Mouse (Mus musculus) kidney, embryonic 16.5 days (tissue): ENCODE data around the gene Syt13. TPM values are rescaled to one million over a fixed set of nuclear protein-coding genes. Genes with fewer than 3 reads are reported as not detected.

Experiments used
- ATAC-seq: fragments of 200-750 bp; cut with Nextera tagmentation; 2 replicates; pipeline ENCODE4 v1.8.0; 2017; ENCODE audit warnings: moderate TSS enrichment; ENCODE audit not compliant: low FRiP score, low TSS enrichment
- H3K27ac ChIP-seq: fragments of 300-500 bp; sonication (generic); 2 replicates; pipeline ENCODE4 v1.5.1; 2014; ENCODE audit warnings: low read length
- H3K27me3 ChIP-seq: fragments of 300-500 bp; sonication (generic); 2 replicates; pipeline ENCODE4 v1.6.1; 2014; ENCODE audit warnings: low read length, control low read depth, mixed read lengths; ENCODE audit not compliant: insufficient read depth
- H3K36me3 ChIP-seq: fragments of 300-500 bp; sonication (generic); 2 replicates; pipeline ENCODE4 v1.6.1; 2014; ENCODE audit warnings: low read length, control low read depth, mixed read lengths; ENCODE audit not compliant: insufficient read depth
- H3K4me1 ChIP-seq: fragments of 300-500 bp; sonication (generic); 2 replicates; pipeline ENCODE4 v1.6.1; 2014; ENCODE audit warnings: low read length, control low read depth, mixed read lengths; ENCODE audit not compliant: insufficient read depth
- H3K4me2 ChIP-seq: fragments of 300-500 bp; sonication (generic); replicated peaks from 2 replicates; pipeline ENCODE4 v1.6.1; 2014; ENCODE audit warnings: low read depth, low read length
- H3K4me3 ChIP-seq: fragments of 300-500 bp; sonication (generic); 2 replicates; pipeline ENCODE4 v1.5.1; 2014; ENCODE audit warnings: mild to moderate bottlenecking, low read length
- H3K9ac ChIP-seq: fragments of 300-500 bp; sonication (generic); replicated peaks from 2 replicates; pipeline ENCODE4 v1.6.1; 2014; ENCODE audit warnings: low read length
- H3K9me3 ChIP-seq: fragments of 300-500 bp; sonication (generic); 2 replicates; pipeline ENCODE4 v1.6.1; 2016; ENCODE audit warnings: low read length, control low read depth
- WGBS: fragments of 180-500 bp; shearing (Covaris S2); extraction: QIAGEN DNeasy Blood & Tissue Kit; methylation state at CpG from one replicate; pipeline ENCODE4 v1.1.7; 2014; 5-methylcytosine and 5-hydroxymethylcytosine counted together
- polyA plus RNA-seq: library from polyadenylated mRNA; unstranded; fragments of >200 nt; fragmentation: Nextera tagmentation; extraction: Ambion mirVana; gene quantifications from 2 replicates; pipeline ENCODE4 v1.2.1, GENCODE M21; 2015

Syt13 gene
- polyA plus RNA-seq, 1 experiment from 2014 or later = 5.7 TPM

DNA sequence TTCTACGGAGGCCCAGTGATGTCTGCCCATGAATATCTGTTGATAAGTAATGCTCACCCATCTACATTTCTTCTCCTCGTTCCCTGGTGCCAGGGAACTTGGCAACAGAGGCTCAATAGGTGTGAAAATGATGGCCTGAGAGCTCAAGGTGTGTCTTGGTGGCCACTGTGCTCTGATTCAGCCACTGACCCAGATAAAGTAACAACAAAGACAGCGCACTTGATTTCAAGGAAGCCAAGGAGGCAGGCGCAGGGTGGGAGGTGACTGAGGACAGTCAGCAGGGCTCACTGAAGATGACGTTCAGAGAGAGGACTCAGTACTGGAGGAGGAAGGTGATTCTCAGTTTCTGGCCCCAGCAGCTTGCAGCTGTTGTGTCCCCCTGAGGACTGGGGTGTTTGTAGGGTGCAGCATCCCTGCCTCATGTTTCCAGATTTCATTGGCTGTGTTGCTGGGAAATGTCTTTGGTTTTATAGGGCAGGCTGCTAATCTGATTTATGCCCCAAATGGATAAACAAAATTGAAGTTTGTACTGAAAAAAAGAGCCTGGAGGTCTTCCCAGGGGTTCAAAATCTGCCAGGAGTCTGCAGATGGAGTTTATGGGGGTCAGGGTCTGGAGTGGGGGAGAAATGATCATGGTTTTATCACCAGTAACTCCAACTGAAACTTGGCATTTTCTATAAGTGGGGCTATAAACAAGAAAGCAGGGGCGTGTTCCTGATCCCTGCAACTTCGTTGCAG, 2.7 kb downstream of the Syt13 start:
- WGBS = 23% methylated on average over 7 of the region's 7 CpGs
- no peak overlapping the region for H3K27ac ChIP-seq

GRCm38 (mm10) chr2:92920709-92921108, 5.8 kb downstream of the Syt13 start:
- H3K4me1 ChIP-seq = peaks cover 21% of the 10 kb centered on the region
- H3K36me3 ChIP-seq = no peaks in the 10 kb centered on the region
- H3K9ac ChIP-seq = no peak overlapping the region
- H3K4me3 ChIP-seq = no peak overlapping the region
- no peak overlapping the region for H3K27ac ChIP-seq
- no peak overlapping the region for H3K4me2 ChIP-seq
- H3K27me3 ChIP-seq = no peaks in the 10 kb centered on the region
- no peaks in the 10 kb centered on the region; the same call in 1 of the 2 replicates for H3K9me3 ChIP-seq
- no peak for ATAC-seq
- WGBS = 84% methylated on average over 4 of the region's 4 CpGs

More for the DNA sequence above, 2.7 kb downstream of the Syt13 start:
- Histone ChIP-seq H3K36me3 (no peaks in the 10 kb centered on the region), H3K9ac (no peak overlapping the region), H3K27me3 (peaks cover 19% of the 10 kb centered on the region), H3K4me1 (peaks cover 26% of the 10 kb centered on the region), H3K4me3 (no peak overlapping the region), H3K4me2 (no peak overlapping the region), H3K9me3 (no peaks in the 10 kb centered on the region; the same call in 1 of the 2 replicates)
- ATAC-seq = peak; percentile 57; the same call in 1 of the 2 replicates

GRCm38 (mm10) chr2:92924677-92925259, 9.9 kb downstream of the Syt13 start:
- no peak overlapping the region for H3K4me2 ChIP-seq
- no peaks in the 10 kb centered on the region for H3K27me3 ChIP-seq
- H3K4me1 ChIP-seq = no peaks in the 10 kb centered on the region
- H3K9ac ChIP-seq = no peak overlapping the region
- no peak overlapping the region for H3K27ac ChIP-seq
- WGBS = 59% methylated on average over 6 of the region's 6 CpGs
- no peak overlapping the region for H3K4me3 ChIP-seq
- no peaks in the 10 kb centered on the region for H3K36me3 ChIP-seq
- H3K9me3 ChIP-seq = no peaks in the 10 kb centered on the region; the same call in 1 of the 2 replicates
- ATAC-seq = no peak

DNA sequence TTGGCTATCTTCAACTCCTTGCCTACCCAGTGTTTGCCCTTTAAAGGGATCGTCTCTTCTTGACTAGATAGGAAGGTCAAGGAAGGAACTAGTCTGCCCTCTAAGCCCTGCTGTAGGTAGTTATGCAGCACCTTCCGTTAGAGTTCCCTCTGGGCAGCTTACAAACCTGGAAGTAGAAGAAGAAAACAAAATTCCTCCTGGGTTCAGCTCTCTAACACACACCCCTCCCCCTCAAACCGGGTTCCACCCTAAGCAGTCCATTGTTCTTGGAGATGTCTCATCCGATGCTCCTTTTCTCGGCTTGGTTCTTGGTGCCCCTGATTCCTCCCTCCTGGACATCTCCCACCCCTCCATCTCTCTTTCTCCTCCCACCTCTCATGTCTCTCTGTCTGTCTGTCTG, 14.8 kb downstream of the Syt13 start:
- Histone ChIP-seq H3K4me3 (no peak overlapping the region), H3K4me1 (peaks cover 15% of the 10 kb centered on the region), H3K9ac (no peak overlapping the region), H3K36me3 (no peaks in the 10 kb centered on the region), H3K27ac (no peak overlapping the region), H3K27me3 (no peaks in the 10 kb centered on the region), H3K9me3 (no peaks in the 10 kb centered on the region), H3K4me2 (no peak overlapping the region)
- 78% methylated on average over 5 of the region's 5 CpGs for WGBS
- ATAC-seq = no peak

DNA sequence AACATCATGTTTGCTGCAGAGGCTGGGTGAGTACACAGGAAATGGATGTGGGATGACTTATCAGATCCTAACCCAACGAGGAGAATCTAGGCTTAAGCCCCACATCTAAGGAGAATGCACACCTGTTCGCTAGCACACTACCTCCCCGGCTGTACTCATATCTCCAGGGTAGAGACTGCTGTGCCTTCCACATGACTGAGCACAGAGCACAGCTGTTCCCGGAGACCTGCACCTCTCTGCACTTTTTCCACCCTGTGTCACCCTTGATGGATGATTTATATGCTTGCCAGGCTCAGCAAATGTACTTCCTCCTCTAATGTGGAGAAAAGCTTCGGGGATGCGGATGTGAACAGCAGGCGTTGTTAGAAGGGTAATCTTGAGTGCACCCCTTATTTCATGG, 16.2 kb downstream of the Syt13 start:
- H3K27me3 ChIP-seq = no peaks in the 10 kb centered on the region
- WGBS = 23% methylated on average over 7 of the region's 7 CpGs

DNA sequence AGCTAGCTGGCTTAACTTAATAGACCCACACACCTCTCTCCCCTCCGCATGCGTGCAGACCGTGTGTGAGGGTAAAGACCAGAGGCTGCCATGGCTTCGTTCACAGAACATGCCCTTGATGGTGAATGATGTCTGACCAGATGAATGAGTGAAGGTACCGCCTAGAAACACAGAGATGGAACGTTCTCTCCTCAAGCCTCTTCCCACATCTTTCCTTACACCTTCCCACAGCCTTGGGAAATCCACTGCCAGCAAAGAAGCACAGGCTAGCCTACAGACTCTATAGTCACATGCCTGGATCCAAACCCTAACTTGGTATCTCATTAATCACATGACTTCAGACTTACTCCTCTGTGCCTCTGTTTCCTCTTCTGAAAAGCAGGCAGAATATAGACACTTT, 18.5 kb downstream of the Syt13 start:
- H3K4me3 ChIP-seq = no peak overlapping the region
- no peak overlapping the region for H3K4me2 ChIP-seq
- no peak overlapping the region for H3K9ac ChIP-seq
- WGBS = 82% methylated on average over 6 of the region's 6 CpGs
- no peak overlapping the region for H3K27ac ChIP-seq
- H3K36me3 ChIP-seq = no peaks in the 10 kb centered on the region
- no peak for ATAC-seq
- H3K9me3 ChIP-seq = no peaks in the 10 kb centered on the region
- H3K4me1 ChIP-seq = peaks cover 21% of the 10 kb centered on the region
- no peaks in the 10 kb centered on the region for H3K27me3 ChIP-seq

More for the DNA sequence above, 16.2 kb downstream of the Syt13 start:
- Histone ChIP-seq H3K27ac (no peak overlapping the region), H3K9ac (no peak overlapping the region), H3K4me2 (no peak overlapping the region), H3K9me3 (no peaks in the 10 kb centered on the region), H3K4me1 (peaks cover 21% of the 10 kb centered on the region), H3K36me3 (no peaks in the 10 kb centered on the region), H3K4me3 (no peak overlapping the region)
- ATAC-seq = peak; percentile 72; the same call in 1 of the 2 replicates

- no peak overlapping the region for H3K4me3 ChIP-seq
- H3K27me3 ChIP-seq = no peaks in the 10 kb centered on the region
- no peaks in the 10 kb centered on the region for H3K9me3 ChIP-seq
- H3K4me2 ChIP-seq = no peak overlapping the region
- peaks cover 21% of the 10 kb centered on the region for H3K4me1 ChIP-seq
- no peak overlapping the region for H3K9ac ChIP-seq
- H3K27ac ChIP-seq = no peak overlapping the region
- 17% methylated on average over 10 of the region's 10 CpGs for WGBS
- no peak for ATAC-seq
- H3K36me3 ChIP-seq = no peaks in the 10 kb centered on the region
These were observed 19.5 kb downstream of the Syt13 start for GRCm38 (mm10) chr2:92934312-92934982.

- H3K9me3 ChIP-seq = no peaks in the 10 kb centered on the region
- no peak overlapping the region for H3K4me3 ChIP-seq
- no peak for ATAC-seq
- H3K9ac ChIP-seq = no peak overlapping the region
- H3K27me3 ChIP-seq = no peaks in the 10 kb centered on the region
- no peak overlapping the region for H3K27ac ChIP-seq
- no peaks in the 10 kb centered on the region for H3K36me3 ChIP-seq
- peaks cover 21% of the 10 kb centered on the region for H3K4me1 ChIP-seq
- WGBS = 43% methylated on average over 3 of the region's 3 CpGs
- no peak overlapping the region for H3K4me2 ChIP-seq
These were observed 20.6 kb downstream of the Syt13 start for GRCm38 (mm10) chr2:92935483-92935882.

DNA sequence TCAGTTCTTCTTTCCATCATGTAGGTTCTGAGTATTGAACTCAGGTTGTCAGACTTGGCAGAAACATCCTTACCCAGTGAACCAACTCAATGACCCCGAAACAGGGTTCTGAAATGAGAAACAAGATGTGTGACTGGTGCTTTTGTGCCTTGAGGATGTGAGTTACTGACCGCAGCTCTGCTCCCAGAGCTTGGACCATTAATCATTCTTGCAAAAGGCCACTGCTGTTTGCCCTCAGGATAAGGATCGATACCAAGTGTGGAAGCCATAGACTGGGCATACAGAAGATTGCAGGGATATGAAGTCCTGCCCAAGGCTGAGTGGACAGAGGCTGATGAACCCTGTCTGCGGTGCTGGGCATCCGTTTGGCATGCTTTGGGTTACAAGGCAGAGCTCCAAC, 23.2 kb downstream of the Syt13 start:
- no peak overlapping the region for H3K9ac ChIP-seq
- no peak overlapping the region for H3K4me2 ChIP-seq
- peaks cover 13% of the 10 kb centered on the region for H3K4me1 ChIP-seq
- no peak for ATAC-seq
- WGBS = 68% methylated on average over 5 of the region's 5 CpGs
- no peak overlapping the region for H3K27ac ChIP-seq
- no peak overlapping the region for H3K4me3 ChIP-seq
- no peaks in the 10 kb centered on the region for H3K36me3 ChIP-seq
- H3K9me3 ChIP-seq = no peaks in the 10 kb centered on the region
- H3K27me3 ChIP-seq = no peaks in the 10 kb centered on the region

- no peak overlapping the region for H3K4me2 ChIP-seq
- H3K9ac ChIP-seq = no peak overlapping the region
- H3K9me3 ChIP-seq = no peaks in the 10 kb centered on the region
- WGBS = 93% methylated on average over 6 of the region's 7 CpGs
- no peak overlapping the region for H3K4me3 ChIP-seq
- ATAC-seq = no peak
- no peaks in the 10 kb centered on the region for H3K36me3 ChIP-seq
- H3K27ac ChIP-seq = no peak overlapping the region
- H3K4me1 ChIP-seq = peaks cover 13% of the 10 kb centered on the region
- H3K27me3 ChIP-seq = no peaks in the 10 kb centered on the region
These were observed 23.9 kb downstream of the Syt13 start for GRCm38 (mm10) chr2:92938827-92939226.
